Mouse (Mus musculus) heart, adult 2 months (tissue): ENCODE measurements around the gene Lao1. TPM values are rescaled to one million over a fixed set of nuclear protein-coding genes. Genes with fewer than 3 reads are reported as not detected.
A peak's percentile ranks its signal among the peaks of the same experiment; 100 is the strongest.
"Not testable (repeated sequence)": the region's sequence is repeated elsewhere in the genome, so short reads cannot be mapped to it uniquely, and the experiment has no call there.

Experiments
- DNase-seq, 2 experiments: peaks; one replicate each; pipeline ENCODE4 v3.0.0; 2021
- H3K27ac ChIP-seq: fragments of 200-600 bp; 2 replicates; pipeline ENCODE4 v1.8.1; 2022
- H3K27me3 ChIP-seq: fragments of 200-500 bp; 2 replicates; pipeline ENCODE4 v1.6.1; 2012; ENCODE audit warnings: mild to moderate bottlenecking, low read length, inconsistent platforms, mixed read lengths; ENCODE audit not compliant: control insufficient read depth, insufficient read depth
- H3K36me3 ChIP-seq: fragments of 200-500 bp; 2 replicates; pipeline ENCODE4 v1.6.1; 2012; ENCODE audit warnings: low read length, inconsistent platforms; ENCODE audit not compliant: control insufficient read depth, insufficient read depth
- H3K4me1 ChIP-seq: fragments of 200-500 bp; 2 replicates; pipeline ENCODE4 v1.6.1; 2011; ENCODE audit warnings: low read length; ENCODE audit not compliant: control insufficient read depth, insufficient read depth
- H3K4me3 ChIP-seq: fragments of 200-600 bp; 2 replicates; pipeline ENCODE4 v1.8.1; 2022
- H3K79me2 ChIP-seq: fragments of 200-500 bp; replicated peaks from 2 replicates; pipeline ENCODE4 v1.6.1; 2012; ENCODE audit warnings: mild to moderate bottlenecking, inconsistent platforms, low read length, moderate library complexity, mixed read lengths; ENCODE audit not compliant: control insufficient read depth, insufficient read depth
- H3K9ac ChIP-seq: fragments of 200-500 bp; 2 replicates; pipeline ENCODE4 v1.6.1; 2012; ENCODE audit warnings: low read depth, mild to moderate bottlenecking, control low read depth, inconsistent platforms, low read length, mixed read lengths
- CTCF ChIP-seq: fragments of 200-600 bp; IDR thresholded peaks from 2 replicates; pipeline ENCODE4 v1.8.1; 2022; ENCODE audit warnings: antibody characterized with exemption, mild to moderate bottlenecking, moderate library complexity
- EP300 ChIP-seq: fragments of 200-500 bp; IDR thresholded peaks from 2 replicates; pipeline ENCODE4 v1.6.1; 2011; ENCODE audit warnings: low read depth, low read length, control low read depth; ENCODE audit not compliant: insufficient read depth
- POLR2A ChIP-seq: fragments of 200-500 bp; IDR thresholded peaks from 2 replicates; pipeline ENCODE4 v1.6.1; 2011; ENCODE audit warnings: mild to moderate bottlenecking, low read depth, low read length, control low read depth; ENCODE audit not compliant: insufficient read depth
- WGBS: fragments of 180-500 bp; shearing (Covaris S2); methylation state at CpG from one replicate; pipeline ENCODE4 v1.1.7; 2018; 5-methylcytosine and 5-hydroxymethylcytosine counted together
- intact Hi-C: fragments of 180-260 bp; cut with DNase I; formaldehyde crosslinking; loops from one replicate; pipeline ENCODE4 v1.15.1; 2025
- long read RNA-seq: library from polyadenylated mRNA; stranded (forward); transcript quantifications from one replicate; pipeline ENCODE4 v2.0.0, GENCODE M21; 2021
- polyA plus RNA-seq: library from polyadenylated mRNA; depleted of rRNA; stranded (reverse); fragments of >200 nt; gene quantifications from 2 replicates; pipeline ENCODE4 v1.2.3, GENCODE M21; 2012; rRNA removed
- total RNA-seq, 2 experiments: library from RNA; stranded (reverse); gene quantifications; 2 replicates each; pipeline ENCODE4 v1.2.3; 2021

Gene Lao1
- total RNA-seq (under 1 TPM; 0.20 to 0.42 TPM), polyA plus RNA-seq (not detected in 2 replicates)
- long read RNA-seq, partial matches to known transcripts: 0 of 2 reads
- long read RNA-seq, other reads (novel, unspliced or antisense): 1 of 2 reads

GRCm38 (mm10) chr4:118961141-118961628 is at the start of gene Lao1:
TSS of gene Lao1 (plus strand) at chr4:118961578.
- intact Hi-C loops: no loop called here
- peak; percentile 2; the same call in 1 of the 2 replicates for TF ChIP-seq CTCF
- TF ChIP-seq POLR2A: no peak
- TF ChIP-seq EP300: peak; percentile 61; the same call in 1 of the 2 replicates
- no peak within 1 kb of the TSS for H3K4me3 ChIP-seq
- peaks cover 1% of the 10 kb centered on the region; the same call in 1 of the 2 replicates for H3K4me1 ChIP-seq
- H3K27me3 ChIP-seq: no peaks in the 10 kb centered on the region
- H3K79me2 ChIP-seq: no peaks in the 10 kb centered on the region
- H3K36me3 ChIP-seq: no peaks in the 10 kb centered on the region
- H3K9ac ChIP-seq: no peak within 1 kb of the TSS
- peak; percentile 35 to 48 for DNase-seq
- H3K27ac ChIP-seq: no peak within 1 kb of the TSS
- 37% methylated on average over 2 of the region's 2 CpGs for WGBS

GRCm38 (mm10) chr4:118917365-118917764 is 44.0 kb upstream of the Lao1 start, which contains the start of gene Olfr1329:
TSS of gene Olfr1329 (minus strand) at chr4:118917465.
- H3K36me3 ChIP-seq, intact Hi-C loops, H3K4me1 ChIP-seq, DNase-seq, H3K79me2 ChIP-seq, H3K27ac ChIP-seq, H3K27me3 ChIP-seq, H3K4me3 ChIP-seq, H3K9ac ChIP-seq: not testable (repeated sequence)
- WGBS: 48% methylated on average over 2 of the region's 2 CpGs

DNA sequence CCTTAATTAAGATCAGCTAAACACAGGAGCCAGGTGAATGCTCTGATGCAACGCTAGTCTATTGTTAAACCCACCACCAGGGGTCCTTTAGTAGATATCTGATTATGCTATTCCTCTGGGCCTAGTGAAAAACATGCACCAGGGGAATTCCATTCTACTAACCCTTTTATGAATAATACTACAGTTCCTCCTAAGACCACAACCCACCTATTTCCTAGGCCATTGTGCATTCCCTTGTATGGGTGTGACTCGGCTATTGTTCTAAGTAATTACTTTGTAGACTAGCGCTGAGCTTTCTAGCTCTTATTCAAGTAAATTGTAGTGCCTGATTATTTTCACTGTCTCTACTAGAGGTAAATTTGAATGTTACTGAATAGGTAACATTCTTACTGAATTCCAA is 30.1 kb upstream of the Lao1 start:
- H3K4me1 ChIP-seq, H3K27ac ChIP-seq, H3K9ac ChIP-seq, DNase-seq, intact Hi-C loops, H3K4me3 ChIP-seq, H3K36me3 ChIP-seq, H3K79me2 ChIP-seq, H3K27me3 ChIP-seq: not testable (repeated sequence)
- WGBS: 73% methylated on average over 3 of the region's 3 CpGs

DNA sequence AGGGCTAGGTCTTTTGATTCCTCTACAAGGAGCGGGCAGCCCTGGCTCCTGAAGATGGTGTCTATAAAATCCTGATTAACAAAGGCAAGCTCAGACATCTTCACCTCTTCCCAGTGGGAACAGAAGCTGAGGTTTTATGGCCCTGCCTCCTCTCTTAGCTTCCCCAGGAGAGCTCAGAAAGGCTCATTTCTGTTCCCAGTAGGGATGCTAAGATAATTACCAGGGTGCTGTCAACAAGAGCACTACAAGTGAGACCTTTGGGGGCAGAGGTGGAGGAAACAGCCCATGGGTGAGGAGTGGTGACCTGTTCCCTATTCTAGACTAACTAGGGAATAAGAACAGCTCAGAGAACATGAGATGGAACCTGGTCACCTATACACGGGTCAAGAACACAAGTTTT is 22.9 kb upstream of the Lao1 start, which contains the start of gene Olfr1328:
TSS of gene Olfr1328 (minus strand) at position 101 of the 400 bp plus-strand sequence.
- Histone ChIP-seq H3K9ac (no peak within 1 kb of the TSS), H3K4me3 (no peak within 1 kb of the TSS), H3K27ac (no peak within 1 kb of the TSS), H3K4me1 (no peaks in the 10 kb centered on the region), H3K27me3 (no peaks in the 10 kb centered on the region), H3K36me3 (no peaks in the 10 kb centered on the region), H3K79me2 (no peaks in the 10 kb centered on the region)
- 67% methylated on average over 2 of the region's 2 CpGs for WGBS
- TF ChIP-seq CTCF: no peak
- no peak for TF ChIP-seq POLR2A
- TF ChIP-seq EP300: no peak
- DNase-seq: no peak
- intact Hi-C loops: no loop called here

- WGBS: 80% methylated on average over 7 of the region's 7 CpGs
- no peak overlapping the region for H3K9ac ChIP-seq
- intact Hi-C loops: no loop called here
- no peak overlapping the region for H3K27ac ChIP-seq
- H3K79me2 ChIP-seq: no peaks in the 10 kb centered on the region
- DNase-seq: no peak
- H3K36me3 ChIP-seq: no peaks in the 10 kb centered on the region
- H3K27me3 ChIP-seq: no peaks in the 10 kb centered on the region
- H3K4me1 ChIP-seq: peaks cover 1% of the 10 kb centered on the region; the same call in 1 of the 2 replicates
- no peak for TF ChIP-seq CTCF
- no peak for TF ChIP-seq EP300
- no peak for TF ChIP-seq POLR2A
- H3K4me3 ChIP-seq: no peak overlapping the region
Measured at GRCm38 (mm10) chr4:118958812-118959211, 2.6 kb upstream of the Lao1 start.

- Histone ChIP-seq H3K4me3 (no peak overlapping the region), H3K79me2 (no peaks in the 10 kb centered on the region), H3K36me3 (no peaks in the 10 kb centered on the region), H3K27ac (no peak overlapping the region), H3K9ac (no peak overlapping the region), H3K27me3 (no peaks in the 10 kb centered on the region), H3K4me1 (no peaks in the 10 kb centered on the region)
- intact Hi-C loops: no loop called here
- 88% methylated on average over 15 of the region's 15 CpGs for WGBS
- no peak for DNase-seq
- TF ChIP-seq EP300: no peak
- no peak for TF ChIP-seq CTCF
- no peak for TF ChIP-seq POLR2A
Measured at GRCm38 (mm10) chr4:118967711-118968110, 6.3 kb downstream of the Lao1 start.
